Mouse (Mus musculus): ENCODE results near the gene Kirrel3. TPM values are rescaled to one million over a fixed set of nuclear protein-coding genes. Genes with fewer than 3 reads are reported as not detected.

Kirrel3 gene
- total RNA-seq, 2 experiments from 2014 or later: 0.47 to 0.51 TPM

DNA sequence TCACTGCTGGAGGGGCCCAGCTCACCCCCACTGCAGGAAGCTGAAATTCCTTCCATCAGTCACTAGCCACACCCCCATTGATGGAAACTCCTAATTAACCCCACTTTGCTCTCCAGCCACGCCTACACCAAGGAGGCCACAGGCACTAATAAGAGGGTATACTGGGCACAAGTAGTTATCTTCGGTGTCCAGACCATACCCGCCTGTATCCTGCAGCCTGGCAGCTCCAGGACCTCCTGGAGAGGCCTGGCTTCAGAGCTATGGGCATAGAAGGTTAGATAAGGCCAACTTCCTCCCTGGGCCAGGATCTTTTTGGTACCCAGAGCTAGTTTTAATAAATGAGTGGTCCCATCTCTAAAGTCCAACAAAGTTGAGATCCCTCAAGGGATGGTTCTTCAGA, 503.0 kb downstream of the Kirrel3 start:
- DNase-seq: no peak

GRCm38 (mm10) chr9:34992201-34992600, 506.5 kb downstream of the Kirrel3 start:
- peak; percentile 25 to 51 for DNase-seq

DNA sequence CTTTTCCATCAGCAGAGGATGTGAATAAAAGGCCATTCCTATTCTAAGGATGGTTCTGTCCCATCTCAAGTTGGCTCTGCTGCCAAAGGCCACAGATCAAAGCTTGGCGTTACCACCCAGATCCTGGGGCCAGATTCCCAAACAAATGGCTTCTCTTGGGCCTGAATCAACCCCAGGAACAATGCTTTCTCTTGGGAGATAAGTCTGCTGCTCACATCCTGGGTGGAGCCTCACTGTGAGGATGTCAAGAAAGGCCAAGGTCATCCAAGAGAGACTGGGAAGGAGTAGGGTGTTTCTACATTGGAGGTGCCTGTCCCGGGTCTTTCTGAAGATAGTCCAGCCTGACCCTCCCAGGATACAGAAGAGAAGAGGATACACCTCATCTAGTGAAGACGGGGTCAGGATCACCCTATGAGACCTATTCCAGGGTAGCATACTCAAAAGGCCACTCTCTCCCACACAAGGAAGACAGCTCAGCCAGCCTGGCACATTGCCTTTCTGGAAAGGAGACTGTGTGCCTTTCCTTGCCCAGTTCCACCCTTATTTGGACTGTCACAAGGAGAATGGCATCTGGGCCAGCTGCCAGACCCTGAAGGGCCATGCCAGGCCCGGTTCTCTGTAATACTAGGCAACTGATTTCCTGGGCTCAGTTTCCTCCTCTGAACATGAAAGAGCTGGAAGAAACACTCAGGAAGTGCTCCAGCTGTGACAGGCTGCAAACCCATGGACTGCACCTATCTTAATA, 507.9 kb downstream of the Kirrel3 start:
- peak; percentile 89 to 91 for DNase-seq

- no peak for DNase-seq
Measured at GRCm38 (mm10) chr9:34995078-34995477, 509.4 kb downstream of the Kirrel3 start.

GRCm38 (mm10) chr9:34995660-34996378, 510.1 kb downstream of the Kirrel3 start:
- no peak for DNase-seq

DNA sequence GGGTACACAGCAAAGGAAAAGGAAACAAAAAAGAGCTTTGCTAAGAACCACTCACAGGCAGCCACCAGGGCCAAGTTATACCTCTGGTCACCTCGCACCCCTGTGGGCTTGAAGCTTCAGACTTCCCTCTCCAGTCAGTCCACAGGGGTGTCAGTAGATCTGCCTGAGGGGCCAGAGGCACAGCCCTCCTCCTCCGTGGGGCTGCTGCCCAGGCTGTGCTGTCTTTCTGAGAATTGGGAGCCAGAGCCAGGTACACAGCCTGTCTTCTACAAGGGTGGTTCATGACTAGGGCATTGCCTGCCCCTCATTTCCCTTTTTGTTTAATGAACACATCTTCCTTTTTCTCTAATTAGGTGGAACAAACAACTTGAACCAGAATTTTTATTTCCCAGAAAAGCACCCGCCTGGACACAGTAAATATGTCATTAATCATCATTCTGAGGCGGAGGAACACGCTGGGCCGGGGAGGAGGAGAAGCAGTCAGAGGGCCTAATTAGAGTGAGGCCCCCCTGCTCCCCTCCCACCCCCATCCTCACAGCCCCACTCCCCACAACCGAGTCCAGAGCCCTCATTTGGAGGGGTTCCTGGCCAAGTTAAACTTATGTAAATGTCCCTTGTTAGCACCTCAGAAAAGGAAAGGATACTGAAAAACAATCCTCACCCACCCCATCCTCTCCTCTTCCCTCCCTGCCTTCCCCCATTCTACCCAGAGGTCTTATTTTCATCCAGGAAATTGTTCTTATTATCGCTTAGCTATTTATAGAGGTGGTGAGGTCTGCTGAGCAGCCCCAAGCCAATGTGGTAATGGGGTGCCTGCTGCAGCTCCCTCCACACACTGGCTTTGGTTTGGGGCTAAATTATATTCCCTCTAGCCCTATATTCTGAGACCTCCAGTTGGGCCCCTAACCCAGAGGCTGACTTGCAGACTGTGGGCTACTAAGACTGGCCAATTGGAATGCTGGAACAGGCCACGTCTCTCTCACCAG, 512.5 kb downstream of the Kirrel3 start:
- DNase-seq: peak; percentile 23 to 39

- no peak for DNase-seq
Measured at GRCm38 (mm10) chr9:35004113-35004512, 518.4 kb downstream of the Kirrel3 start.

GRCm38 (mm10) chr9:35007697-35008341, 522.1 kb downstream of the Kirrel3 start:
- no peak for DNase-seq

- DNase-seq: peak in 1 of 2 experiments; percentile 54
Measured at GRCm38 (mm10) chr9:35016762-35017161, 531.1 kb downstream of the Kirrel3 start.

DNA sequence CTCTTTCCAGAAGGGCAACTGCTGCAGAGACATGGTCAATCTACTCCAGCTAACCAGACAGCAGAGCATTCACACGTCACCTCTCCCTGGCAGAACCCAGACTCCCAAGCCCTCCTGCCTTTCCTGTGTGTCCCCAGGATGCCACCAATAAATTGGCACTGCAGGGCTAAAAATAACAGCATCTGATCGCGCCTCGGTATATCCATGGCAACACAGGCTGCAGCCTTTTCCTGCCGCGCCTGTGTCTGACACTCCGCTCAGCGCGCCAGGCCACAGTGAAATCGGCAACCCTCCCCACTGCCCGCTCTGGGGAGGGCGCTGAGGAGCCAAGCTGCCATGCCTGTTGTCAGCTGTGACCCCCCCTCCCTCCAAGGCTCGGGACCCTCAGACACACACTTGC, 531.9 kb downstream of the Kirrel3 start:
- DNase-seq: no peak

DNA sequence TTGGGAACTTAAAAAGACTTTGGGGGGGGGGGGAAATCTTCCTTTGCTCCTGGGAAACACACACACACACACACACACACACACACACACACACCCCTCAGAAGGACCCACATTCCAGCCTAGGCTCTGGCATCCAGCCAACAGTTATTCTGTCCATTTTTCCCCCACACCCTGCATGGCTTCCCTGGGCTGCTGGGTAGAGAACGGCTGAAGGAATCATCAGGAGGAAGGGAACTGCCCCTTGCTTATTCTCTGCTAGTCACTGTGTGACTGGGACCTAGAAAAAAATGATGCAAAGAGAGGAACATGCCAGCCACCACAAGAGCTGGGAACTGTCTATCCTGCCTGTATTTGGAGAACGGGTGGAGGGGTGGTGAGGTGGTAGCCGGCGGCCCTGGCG, 532.4 kb downstream of the Kirrel3 start:
- DNase-seq: no peak

- DNase-seq: peak; percentile 61 to 84
Measured at GRCm38 (mm10) chr9:35019372-35019771, 533.7 kb downstream of the Kirrel3 start.

GRCm38 (mm10) chr9:35020015-35020653, 534.4 kb downstream of the Kirrel3 start:
- no peak for DNase-seq

- DNase-seq: no peak
Measured at GRCm38 (mm10) chr9:35021744-35022143, 536.0 kb downstream of the Kirrel3 start.

GRCm38 (mm10) chr9:35024591-35025496, 539.1 kb downstream of the Kirrel3 start:
- DNase-seq: no peak

- DNase-seq: no peak
Measured at GRCm38 (mm10) chr9:35026311-35026710, 540.6 kb downstream of the Kirrel3 start.

- DNase-seq: peak; percentile 50 to 56
Measured at GRCm38 (mm10) chr9:35026897-35027311, 541.2 kb downstream of the Kirrel3 start.

DNA sequence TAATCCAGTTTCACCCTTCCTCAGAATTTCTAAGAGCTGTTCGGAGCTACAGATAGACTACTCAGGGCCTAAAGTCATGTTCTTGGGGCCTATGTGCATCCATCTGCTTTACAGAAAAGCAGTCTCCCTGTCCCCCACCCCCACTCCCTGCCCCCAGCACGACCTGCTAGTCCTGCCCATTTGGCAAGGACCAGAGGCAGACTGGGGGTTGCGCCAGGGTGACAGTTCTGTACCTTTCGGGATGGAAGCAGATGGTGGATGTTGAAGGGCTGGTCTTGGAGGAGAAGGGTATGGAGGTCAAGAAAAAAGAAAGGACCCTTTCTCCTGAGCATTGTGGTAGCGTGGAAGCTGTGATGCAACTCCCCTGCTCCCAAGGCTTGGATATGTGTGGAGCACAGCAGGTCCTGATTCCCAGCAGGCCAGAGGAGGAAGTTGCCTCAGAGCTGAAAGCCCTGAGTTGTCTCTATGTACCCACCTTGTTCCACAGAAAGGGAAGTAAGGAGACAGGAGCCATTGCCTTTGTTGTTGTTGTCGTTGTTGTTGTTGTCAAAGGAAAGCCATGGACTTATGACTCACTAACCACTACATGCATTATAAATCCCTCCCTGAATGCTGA, 541.8 kb downstream of the Kirrel3 start:
- no peak for DNase-seq

- DNase-seq: peak; percentile 58 to 67
Measured at GRCm38 (mm10) chr9:35030823-35031222, 545.1 kb downstream of the Kirrel3 start.

GRCm38 (mm10) chr9:35032457-35032856, 546.8 kb downstream of the Kirrel3 start:
- DNase-seq: no peak

Measured in heart, adult 18-20 months (tissue).